Mouse (Mus musculus): Measurements from ENCODE around the gene Mcu.

- TF ChIP-seq CTCF (IDR thresholded peaks at IDR 0.05; ENCODE audit: control insufficient read depth, insufficient read depth, insufficient replicate concordance, low read depth, low read length) (no peak), POLR2A (IDR thresholded peaks at IDR 0.05; ENCODE audit: control insufficient read depth, low read depth, low read length) (no peak)
Measured at GRCm38 (mm10) chr10:59548211-59548610, 68.3 kb downstream of the Mcu start.

Measured in testis, adult 2 months (tissue).